Mouse (Mus musculus) fibroblast of lung, adult 2 months (primary cell): Measurements from ENCODE around the gene Slco2b1.
"Not testable (repeated sequence)": the region's sequence is repeated elsewhere in the genome, so short reads cannot be mapped to it uniquely, and the experiment has no call there.

Source experiments
- DNase-seq: peaks from one replicate; pipeline ENCODE4 v3.0.0-alpha.2; 2011; ENCODE audit warnings: low read depth

Slco2b1 gene

DNA sequence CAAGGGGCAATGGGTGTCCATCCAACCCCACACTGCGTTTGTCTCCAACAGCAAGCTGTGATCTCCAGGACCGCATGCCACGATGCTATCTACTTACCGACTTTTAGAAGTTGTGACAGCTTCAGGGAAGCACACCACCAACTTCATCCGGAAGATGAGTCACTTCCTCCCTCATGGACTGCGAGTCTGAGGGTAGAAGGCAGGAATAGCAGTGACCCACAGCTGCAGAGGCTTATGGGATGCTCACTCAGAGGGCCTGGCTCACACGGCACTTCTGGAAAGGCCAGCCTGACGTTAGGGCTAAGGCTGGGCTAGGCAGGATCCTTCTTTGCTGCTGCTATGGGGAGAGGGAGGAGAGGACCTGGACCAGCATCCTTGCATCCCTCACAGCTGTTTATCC, at the start of gene Slco2b1:
Gene Slco2b1, minus strand, starts transcription at position 175 of the 400 bp plus-strand sequence.
- DNase-seq = no peak

DNA sequence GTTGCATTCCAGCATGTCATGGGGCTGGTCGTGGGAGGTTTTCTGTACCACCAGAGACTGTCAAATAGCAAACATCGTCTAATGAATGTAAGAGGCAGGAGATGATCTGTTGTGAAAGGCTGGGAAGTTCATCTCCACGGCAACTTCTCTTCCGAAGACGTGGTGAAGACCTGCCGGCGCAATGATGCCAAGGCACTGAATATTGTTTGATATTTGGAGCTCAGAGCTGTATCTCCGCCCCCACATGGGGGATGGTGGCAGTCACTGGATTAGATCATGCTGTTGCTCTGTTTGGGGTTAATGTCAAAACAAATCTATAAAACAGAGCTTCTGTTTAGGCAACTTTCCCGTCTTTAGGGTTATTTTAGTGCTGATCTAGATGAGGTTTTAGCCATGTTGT, 28.1 kb upstream of the Slco2b1 start:
- DNase-seq = no peak

DNA sequence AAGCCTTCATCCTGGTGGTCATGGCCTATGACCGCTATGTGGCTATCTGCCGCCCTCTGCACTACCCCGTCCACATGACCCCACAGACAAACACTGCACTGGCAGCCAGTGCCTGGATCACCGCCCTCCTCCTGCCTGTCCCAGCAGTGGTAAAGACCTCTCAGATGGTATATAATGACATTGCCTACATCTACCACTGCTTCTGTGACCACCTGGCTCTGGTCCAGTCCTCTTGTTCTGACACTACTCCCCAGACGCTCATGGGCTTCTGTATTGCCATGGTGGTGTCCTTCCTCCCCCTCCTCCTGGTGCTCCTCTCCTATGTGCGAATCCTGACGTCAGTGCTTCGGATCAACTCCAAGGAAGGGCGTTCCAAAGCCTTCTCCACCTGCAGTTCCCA, 24.4 kb upstream of the Slco2b1 start:
- not testable (repeated sequence) for DNase-seq

DNA sequence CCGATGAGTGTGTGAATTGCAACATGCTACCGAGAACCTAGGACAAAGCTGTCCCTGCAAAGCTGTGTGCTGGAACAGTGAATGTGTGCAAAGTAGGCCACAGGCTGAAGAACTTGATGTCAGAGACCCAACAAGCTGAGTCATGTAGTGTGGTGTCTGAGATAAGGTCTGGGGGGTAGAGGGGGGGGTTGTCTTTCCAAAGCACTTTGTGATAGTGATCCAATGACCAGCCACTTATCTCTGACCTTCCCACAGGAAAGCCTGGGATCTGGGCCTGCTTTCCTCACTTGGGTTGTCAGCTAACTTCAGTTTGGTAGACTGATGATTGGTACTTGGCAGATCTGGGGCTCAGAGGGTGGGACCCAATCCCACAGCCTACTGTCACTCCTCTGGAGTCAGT, 23.5 kb upstream of the Slco2b1 start:
- DNase-seq = no peak

DNA sequence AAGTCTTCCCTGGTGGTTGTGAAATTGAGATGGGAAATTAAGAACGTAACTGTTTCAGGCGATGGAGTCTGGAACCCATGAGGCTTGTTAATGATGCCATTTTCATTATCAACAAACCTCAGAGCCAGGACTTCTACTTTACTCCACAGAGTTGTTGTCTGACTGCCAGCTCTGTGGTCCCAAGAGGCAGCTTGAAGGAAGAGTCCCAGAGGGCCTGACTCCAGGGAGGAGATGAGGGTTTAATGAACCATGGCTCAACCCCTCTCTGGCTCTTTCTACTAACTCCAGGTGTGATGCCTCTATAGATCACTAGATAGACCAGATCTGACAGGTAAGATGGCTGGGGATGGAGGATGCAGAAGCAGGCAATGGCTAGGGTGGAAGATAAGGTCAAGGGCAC, 18.8 kb upstream of the Slco2b1 start, which contains the start of gene Olfr520:
Gene Olfr520, plus strand, starts transcription at position 301 of the 400 bp plus-strand sequence.
- no peak for DNase-seq

DNA sequence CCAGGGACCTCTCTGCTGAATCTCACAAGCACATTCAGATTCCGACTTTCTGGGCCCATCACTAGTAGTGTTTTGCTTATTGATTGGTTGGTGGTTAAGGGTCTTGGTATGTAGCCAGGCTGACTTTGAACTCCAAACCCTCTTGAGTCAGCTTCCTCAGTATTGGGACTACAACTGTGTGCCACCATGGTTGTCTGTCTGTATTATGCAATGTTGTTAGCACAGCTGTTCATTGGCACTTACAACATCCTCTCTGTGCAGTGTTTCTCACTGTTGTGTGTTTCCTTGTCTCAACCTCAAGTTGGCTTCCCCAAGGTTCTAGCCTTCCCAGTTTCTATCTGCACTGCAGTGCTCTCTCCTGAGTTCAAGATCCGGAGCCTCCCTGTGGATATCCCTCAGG, 5.4 kb upstream of the Slco2b1 start:
- DNase-seq = no peak

DNA sequence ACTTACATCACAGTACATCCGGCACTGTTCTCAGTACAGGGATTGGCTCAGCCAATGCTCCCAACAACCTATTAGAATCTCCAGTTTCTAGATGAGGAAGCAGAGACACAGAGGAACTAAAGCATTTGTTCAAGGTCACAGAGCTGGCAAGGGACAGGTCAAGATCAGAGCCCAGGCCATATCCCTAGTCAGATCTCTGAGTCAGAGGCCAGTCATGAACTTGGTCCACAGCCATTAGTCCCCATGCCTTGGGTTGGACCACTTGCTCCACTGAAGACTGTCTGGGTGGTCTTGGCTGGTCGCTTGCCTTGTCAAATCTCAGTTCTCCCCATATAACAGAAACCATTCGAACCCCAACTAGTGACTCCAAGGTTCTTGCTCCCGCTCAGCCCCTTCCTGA, 1.3 kb upstream of the Slco2b1 start:
- no peak for DNase-seq

DNA sequence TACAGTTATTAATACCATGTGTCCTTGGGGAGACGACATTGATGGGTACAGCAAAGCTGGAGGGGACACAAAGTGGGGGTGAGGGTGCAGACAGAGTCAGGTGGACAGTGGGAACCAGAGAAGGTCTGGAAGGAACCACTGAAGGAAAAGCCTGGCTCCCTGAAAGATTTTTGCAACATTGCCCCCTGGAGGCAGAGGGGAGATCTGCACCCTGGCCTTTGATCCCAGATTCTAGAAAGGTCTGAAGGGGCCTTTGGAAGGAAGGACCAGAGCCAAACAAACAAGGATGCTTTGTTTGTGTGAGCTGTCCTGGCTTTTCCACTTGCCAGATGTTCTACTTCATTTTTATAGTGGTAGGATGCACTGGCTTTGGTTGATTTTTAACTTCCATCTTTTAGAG, 664 bp downstream of the Slco2b1 start:
- DNase-seq = no peak

DNA sequence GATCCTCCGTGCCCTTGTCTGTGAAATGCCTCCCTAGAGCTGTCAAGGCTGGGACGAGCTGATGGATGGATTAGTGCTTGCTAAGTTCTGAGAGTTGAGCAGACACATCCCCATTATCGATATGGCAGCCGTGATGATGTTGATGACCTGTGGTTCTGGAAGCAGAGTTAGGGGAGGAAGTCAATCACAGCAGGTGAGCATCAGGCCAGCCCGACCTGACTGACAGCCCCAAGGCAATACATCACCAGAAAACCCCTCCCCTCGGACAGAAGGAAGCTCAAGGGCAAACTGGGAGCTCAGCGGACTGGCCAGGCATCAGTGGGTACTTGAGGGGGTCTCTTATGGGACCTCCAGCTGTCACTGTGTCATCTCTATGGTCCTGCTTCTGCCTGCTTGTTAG, 1.1 kb downstream of the Slco2b1 start:
- no peak for DNase-seq

DNA sequence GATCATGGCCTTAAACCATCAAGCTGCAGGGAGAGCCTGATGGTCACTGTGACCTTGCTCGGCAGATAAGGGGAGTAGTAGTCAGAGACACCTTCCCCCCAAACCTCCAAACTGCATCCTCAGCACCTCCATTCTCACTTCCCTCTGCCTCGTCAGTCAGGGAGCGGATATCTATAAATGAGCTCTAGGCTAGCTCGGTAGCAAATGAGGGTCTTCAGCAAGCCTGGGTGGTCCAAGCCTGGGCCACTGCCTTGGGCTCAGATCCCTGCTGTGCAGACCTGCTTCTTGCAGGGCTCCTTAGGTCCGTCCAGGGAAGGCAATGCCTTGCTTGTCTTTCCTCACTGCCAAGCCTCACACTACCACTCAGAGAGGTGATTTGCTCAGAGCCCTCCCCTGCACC, 2.4 kb downstream of the Slco2b1 start:
- no peak for DNase-seq

DNA sequence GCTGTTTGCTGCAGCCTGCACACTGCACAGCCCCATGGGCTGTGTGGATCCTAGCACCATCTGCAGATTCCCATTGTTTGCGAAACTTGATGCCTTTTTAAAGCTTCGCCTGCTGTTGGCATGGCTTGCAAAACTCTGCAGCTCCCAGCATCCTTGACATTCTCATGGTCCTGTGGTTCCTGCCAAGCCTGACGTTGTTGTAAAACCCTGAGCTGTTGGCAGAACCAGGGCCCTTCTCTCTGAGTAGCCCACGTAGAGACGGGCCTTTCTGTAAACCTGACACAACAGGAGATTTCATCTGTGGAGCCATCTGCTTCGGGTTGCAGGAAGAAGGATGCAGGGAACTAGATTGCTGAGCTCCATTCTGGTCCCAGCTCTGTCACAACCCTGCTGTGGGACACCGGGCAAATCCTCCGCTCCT, 2.8 kb downstream of the Slco2b1 start:
- DNase-seq = no peak

DNA sequence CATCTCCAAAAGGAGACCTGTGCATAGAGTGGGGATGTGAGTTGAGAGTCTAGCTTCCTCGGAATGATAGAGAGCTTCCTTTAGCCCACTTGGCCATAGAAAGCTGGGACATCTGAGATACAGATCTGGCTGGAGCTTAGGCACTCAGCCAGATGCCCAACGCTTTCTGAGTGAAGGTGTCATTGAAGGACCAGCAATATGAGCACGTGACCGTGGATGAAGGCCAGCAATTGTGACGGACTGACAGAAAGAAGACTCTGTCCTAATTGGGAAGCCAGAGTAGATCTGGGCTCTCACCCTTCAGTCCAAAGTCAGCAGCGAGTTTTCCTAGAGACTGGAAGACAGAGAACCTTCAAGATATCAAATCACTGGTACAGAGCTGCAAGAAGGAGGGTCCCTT, 3.5 kb downstream of the Slco2b1 start:
- DNase-seq = no peak

DNA sequence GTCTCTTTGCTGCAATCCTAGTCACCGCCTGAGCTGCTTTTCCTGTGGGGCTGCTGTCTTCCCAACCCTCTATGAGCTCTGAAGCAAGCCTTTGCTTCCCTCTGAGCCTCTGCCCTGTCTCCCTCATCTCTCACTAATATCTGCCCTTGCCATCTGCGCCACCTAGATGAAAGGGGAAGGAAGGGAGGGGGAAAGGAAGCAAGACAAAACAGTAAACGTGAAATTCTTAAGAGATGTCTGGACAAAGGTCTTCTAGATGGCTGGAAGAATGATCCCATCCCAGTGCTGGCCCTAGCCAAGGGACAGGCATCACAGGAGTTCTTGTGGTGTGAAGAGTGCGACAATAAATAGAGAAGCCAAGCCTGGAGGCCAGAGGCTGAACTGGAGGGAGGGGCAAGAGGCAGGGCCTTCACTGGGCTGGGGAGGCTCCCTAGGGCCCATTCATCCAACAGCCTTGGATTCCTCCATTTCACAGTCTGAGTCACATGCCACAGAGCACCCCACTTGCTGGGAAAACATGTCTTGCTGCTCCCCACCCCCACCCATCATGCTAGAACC, 4.0 kb downstream of the Slco2b1 start:
- no peak for DNase-seq

DNA sequence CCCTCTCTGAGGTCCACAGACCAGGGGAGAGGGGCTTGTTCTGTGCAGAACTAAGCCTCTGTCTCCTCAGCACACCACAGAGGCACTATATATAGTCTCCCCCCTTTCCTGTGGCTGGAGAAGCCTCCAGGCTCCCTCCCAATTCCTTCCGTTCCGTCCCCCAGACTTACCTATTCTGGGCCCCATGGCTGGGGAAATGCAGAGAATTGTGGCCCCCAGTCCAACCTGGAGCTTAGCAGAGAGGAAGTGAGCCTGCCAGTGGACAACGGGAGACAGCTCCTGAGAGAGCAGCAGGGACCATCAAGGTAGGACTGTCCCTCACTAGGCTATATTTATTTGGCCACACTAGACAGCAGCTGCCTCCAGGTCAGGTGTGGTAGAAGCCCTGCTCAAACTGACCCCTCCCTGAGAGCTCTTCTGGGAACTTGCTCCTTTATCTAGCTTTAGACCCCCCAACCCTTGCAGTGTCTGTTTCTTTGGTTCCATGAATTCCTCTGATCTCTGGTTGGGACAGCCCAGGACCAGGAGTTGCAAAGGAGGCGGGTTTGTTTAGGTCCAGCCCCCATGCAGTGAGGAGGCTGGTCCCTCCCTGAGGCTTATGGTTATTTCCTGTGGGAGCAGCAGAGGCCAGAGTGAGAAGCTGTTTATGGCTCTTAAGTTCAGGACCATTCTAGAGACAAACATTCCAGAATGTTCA, 4.7 kb downstream of the Slco2b1 start:
- no peak for DNase-seq

DNA sequence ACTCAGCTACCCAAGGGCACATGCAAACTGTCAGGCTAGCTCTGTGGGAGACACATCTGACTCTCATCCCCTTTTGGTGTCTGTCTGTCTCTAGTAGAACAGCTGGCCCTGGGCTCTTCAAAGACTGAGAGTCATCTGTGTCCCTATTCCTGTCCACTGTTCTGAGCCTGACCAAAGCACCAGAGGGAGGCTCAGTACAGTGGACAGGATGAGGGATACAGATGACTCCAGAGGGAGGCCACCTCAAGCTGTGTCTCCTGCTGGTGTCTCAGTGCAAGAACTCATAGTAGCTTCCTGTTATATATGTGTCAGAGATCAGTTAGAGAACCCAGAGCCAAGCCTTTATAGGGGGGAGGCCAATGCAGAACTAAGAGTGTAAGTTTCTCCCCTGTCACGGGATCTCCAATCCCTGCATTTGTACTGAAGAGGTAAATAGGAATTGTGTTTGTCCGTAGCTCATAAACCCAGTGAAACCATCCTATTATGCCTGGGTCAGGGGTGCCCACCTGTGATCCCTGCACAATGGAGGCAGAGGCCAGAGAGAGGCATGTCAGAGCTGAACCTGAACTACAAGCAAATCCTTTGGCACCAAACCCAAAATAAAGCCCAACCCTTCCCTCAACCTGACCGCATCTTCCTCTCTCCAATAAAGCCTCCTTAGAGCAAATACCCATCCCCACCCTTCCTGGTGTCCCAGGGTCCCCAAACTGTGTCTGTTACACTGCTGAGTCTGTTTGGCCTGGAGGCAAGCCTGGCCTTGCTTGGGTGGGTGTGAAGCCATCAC, 6.2 kb downstream of the Slco2b1 start:
- no peak for DNase-seq

DNA sequence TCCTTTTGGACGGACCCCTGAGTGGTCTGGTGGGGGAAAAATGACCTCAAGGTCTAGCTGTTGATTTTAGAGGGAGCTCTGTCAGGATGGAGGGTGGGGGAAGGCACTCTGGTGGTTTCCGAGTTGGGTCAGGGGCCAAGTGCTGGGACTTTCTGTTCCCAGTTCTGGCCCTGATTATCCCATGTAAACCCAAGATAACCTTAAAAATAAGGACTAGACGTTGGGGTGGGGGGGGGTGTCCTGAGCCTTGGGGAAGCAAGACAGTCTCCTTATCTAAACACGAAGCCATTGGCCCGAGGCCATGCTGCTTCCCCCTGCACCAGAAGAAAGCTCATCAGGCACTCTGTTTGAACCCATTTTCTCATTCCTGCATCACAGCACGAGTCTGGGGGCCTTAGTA, 8.9 kb downstream of the Slco2b1 start:
- DNase-seq = no peak

DNA sequence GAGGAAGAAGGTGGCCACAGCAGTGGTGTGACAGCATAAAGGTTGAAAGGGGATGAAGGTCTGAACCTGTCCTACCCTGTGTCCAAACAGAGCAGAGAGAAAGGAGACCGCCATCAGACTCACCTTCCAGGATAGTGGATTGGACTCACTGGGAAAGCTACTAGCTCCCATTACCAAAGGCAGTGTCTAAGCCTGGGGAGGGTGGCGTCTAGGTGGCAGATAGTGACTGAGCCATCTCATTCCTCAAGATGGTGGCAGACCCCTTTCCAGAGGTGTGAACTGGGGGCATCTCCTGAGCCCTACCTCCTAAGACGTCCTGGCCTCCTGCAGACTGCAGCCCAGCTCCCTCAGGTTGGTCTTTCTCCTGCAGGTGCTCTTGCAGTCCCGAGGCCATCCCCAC, 10.5 kb downstream of the Slco2b1 start:
- no peak for DNase-seq

DNA sequence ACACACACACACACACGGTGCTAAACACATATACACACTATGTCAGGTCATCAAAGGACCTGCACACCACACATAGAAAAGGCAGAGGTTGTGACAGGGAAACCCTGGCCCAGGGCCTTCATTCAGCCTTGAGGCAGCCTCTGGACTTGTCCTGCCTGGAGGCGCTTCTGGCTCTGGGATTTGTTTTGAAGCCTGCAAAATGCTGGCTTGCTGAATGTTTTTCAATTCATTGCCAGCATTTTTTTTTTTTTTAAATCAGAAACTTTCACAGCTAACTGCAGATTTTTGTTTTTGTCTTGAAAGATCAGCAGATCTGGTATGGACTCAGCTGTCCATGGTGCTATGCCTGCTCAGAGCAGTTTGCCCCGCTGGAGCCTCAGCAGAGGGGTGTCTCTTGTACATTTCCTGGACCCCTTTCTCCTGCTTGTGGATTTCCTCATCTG, 11.4 kb downstream of the Slco2b1 start:
- DNase-seq = no peak

DNA sequence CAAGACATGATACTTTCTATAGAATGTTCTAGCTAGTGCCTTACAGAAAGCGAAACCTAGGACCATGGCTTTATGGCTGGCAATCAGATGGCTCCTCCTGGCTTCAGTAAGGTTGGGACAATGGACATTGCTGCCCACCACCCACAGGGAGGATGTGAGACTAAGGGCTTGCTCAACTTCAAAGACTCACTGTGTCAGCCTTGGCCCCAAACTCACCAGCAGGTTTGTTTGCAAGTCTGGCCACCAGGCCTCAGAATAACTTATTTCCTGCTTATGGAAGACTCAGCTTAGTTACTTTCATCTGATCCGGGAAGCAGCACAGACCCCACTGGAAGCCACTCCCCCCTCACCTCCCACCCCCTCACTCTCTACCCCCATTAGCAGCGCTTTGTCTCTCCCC, 12.0 kb downstream of the Slco2b1 start:
- DNase-seq = no peak

DNA sequence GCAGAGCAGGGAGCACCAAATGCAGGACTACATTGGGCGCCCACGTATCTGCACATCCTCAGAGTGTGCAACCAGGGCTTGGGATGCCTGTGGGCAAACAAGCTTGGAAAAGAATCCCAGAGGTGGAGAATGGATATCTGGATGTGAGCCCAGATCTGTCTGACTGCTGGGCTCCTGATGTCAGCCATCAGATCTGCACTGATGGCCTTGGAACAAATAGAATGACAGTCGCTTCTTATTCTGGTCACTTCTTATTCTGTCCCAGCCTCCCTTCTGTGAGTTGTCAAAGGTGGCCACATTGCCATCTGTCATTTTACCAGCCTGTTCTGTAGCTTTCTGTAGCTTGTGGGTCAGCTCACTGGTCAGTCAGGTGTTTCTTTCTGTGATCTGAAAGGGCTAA, 12.6 kb downstream of the Slco2b1 start:
- no peak for DNase-seq

DNA sequence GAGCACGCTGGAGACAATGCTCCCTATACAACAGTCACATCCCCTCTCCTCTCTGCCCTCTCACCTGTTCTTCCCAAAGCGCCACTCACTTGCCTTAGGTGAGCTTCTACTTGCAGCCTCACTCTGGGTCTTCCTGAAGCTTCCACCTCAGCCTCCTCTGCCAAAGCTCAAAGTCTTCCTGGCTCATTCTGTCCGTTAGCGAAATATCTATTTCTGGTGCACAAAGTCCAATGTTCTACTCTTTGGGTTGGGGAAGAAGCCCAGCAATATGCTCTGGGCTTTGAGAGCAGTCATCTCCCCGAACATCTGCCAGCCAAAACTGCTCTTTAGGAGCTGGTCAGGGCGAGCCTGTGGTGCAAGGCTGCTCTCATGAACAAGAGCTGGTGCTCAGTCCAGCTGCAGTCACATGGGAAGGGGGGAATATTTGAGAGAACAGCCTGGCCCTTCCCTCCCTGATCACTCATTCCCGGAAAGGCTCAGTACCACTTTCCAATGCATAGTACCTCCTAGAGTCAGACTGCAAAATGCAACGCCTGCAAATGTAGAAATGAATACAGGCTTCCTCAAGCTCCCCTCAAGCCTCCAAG, 15.6 kb downstream of the Slco2b1 start:
- DNase-seq = no peak

DNA sequence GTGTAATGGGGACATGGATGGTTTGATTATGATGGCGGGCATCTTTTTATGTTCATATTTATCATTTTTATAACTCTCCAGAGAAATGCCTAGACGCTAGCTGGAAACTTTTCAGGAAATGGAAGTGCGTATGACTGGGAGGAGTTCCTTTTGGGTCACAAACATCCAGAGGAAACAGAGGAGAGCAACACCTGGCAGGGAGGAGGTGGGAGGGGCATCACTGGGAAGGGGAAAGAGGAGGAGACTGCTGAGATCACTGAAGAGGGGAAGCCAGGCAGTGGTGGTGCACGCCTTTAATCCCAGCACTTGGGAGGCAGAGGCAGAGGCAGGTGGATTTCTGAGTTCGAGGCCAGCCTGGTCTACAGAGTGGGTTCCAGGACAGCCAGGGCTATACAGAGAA, 16.7 kb downstream of the Slco2b1 start:
- DNase-seq = not testable (repeated sequence)

DNA sequence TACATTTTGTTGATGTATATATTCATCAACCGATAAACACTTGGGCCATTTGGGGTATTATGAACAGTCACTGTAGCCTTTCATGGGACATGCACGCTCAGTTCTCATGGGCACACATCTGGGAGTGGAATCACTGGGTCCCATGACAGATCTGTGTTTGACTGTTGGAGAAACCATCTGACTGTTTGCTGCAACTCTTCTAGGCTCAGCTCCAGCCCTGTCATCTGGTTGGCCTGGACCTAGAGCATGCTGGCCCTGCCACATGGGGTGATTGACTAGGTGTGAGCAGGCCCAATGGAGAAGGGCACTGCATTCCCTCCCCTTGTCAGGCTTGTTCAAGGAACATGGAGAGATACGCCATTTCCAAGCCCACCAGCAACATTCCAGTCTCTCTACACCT, 17.2 kb downstream of the Slco2b1 start:
- no peak for DNase-seq
